Mouse (Mus musculus) lung, embryonic 14.5 days (tissue): ENCODE data around the gene Papss2. TPM values are rescaled to one million over a fixed set of nuclear protein-coding genes. Genes with fewer than 3 reads are reported as not detected.

ENCODE experiments used
- ATAC-seq: fragments of 200-750 bp; cut with Nextera tagmentation; 2 replicates; pipeline ENCODE4 v1.8.0; 2017; ENCODE audit warnings: mild to moderate bottlenecking, moderate TSS enrichment, moderate library complexity; ENCODE audit not compliant: insufficient read depth
- DNase-seq: peaks from one replicate; pipeline ENCODE4 v3.0.0-alpha.2; 2015
- H3K27ac ChIP-seq: fragments of 300-500 bp; sonication (generic); 2 replicates; pipeline ENCODE4 v1.5.1; 2014; ENCODE audit warnings: low read depth, mild to moderate bottlenecking, moderate library complexity
- H3K27me3 ChIP-seq: fragments of 300-500 bp; sonication (generic); 2 replicates; pipeline ENCODE4 v1.6.1; 2014; ENCODE audit warnings: low read length, control low read depth; ENCODE audit not compliant: insufficient read depth
- H3K36me3 ChIP-seq: fragments of 300-500 bp; sonication (generic); 2 replicates; pipeline ENCODE4 v1.6.1; 2014; ENCODE audit warnings: control low read depth; ENCODE audit not compliant: insufficient read depth
- H3K4me1 ChIP-seq: fragments of 300-500 bp; sonication (generic); 2 replicates; pipeline ENCODE4 v1.6.1; 2014; ENCODE audit warnings: antibody characterized with exemption, control low read depth; ENCODE audit not compliant: insufficient read depth
- H3K4me2 ChIP-seq: fragments of 300-500 bp; sonication (generic); 2 replicates; pipeline ENCODE4 v1.6.1; 2014; ENCODE audit warnings: mild to moderate bottlenecking
- H3K4me3 ChIP-seq: fragments of 300-500 bp; sonication (generic); 2 replicates; pipeline ENCODE4 v1.5.1; 2014; ENCODE audit warnings: low read depth, low read length
- H3K9ac ChIP-seq: fragments of 300-500 bp; sonication (generic); 2 replicates; pipeline ENCODE4 v1.6.1; 2014
- H3K9me3 ChIP-seq: fragments of 300-500 bp; sonication (generic); 2 replicates; pipeline ENCODE4 v1.6.1; 2016; ENCODE audit warnings: low read depth, low read length, control low read depth
- CTCF ChIP-seq: IDR thresholded peaks from 2 replicates; pipeline ENCODE4 v1.5.1; 2016; ENCODE audit warnings: antibody characterized with exemption, low read depth
- WGBS: fragments of 180-500 bp; shearing (Covaris S2); extraction: QIAGEN DNeasy Blood & Tissue Kit; methylation state at CpG from one replicate; pipeline ENCODE4 v1.1.7; 2014; 5-methylcytosine and 5-hydroxymethylcytosine counted together
- polyA plus RNA-seq: library from polyadenylated mRNA; unstranded; fragments of >200 nt; fragmentation: Nextera tagmentation; extraction: Ambion mirVana; gene quantifications from 2 replicates; pipeline ENCODE4 v1.2.1, GENCODE M21; 2014

Gene Papss2
- polyA plus RNA-seq, 1 experiment from 2014 or later: 3.4 TPM

GRCm38 (mm10) chr19:32620859-32621445, 25.4 kb downstream of the Papss2 start:
- Histone ChIP-seq H3K4me1 (no peaks in the 10 kb centered on the region), H3K27ac (no peak overlapping the region), H3K9me3 (no peaks in the 10 kb centered on the region), H3K4me3 (no peak overlapping the region), H3K36me3 (no peaks in the 10 kb centered on the region), H3K27me3 (no peaks in the 10 kb centered on the region), H3K4me2 (no peak overlapping the region), H3K9ac (no peak overlapping the region)
- no peak for DNase-seq
- 73% methylated on average over 15 of the region's 15 CpGs for WGBS
- no peak for ATAC-seq
- TF ChIP-seq CTCF: no peak

- Histone ChIP-seq H3K9me3 (no peaks in the 10 kb centered on the region), H3K4me1 (no peaks in the 10 kb centered on the region), H3K27ac (no peak overlapping the region), H3K9ac (no peak overlapping the region), H3K4me3 (no peak overlapping the region), H3K4me2 (no peak overlapping the region), H3K27me3 (no peaks in the 10 kb centered on the region), H3K36me3 (no peaks in the 10 kb centered on the region)
- ATAC-seq (no peak), DNase-seq (no peak)
- WGBS: 44% methylated on average over 3 of the region's 3 CpGs
- TF ChIP-seq CTCF: no peak
These were observed 26.6 kb downstream of the Papss2 start for GRCm38 (mm10) chr19:32622142-32622541.

- no peak for ATAC-seq
- H3K9me3 ChIP-seq: no peaks in the 10 kb centered on the region
- no peak for TF ChIP-seq CTCF
- H3K4me3 ChIP-seq: no peak overlapping the region
- no peak overlapping the region for H3K4me2 ChIP-seq
- 46% methylated on average over 13 of the region's 13 CpGs for WGBS
- no peaks in the 10 kb centered on the region for H3K27me3 ChIP-seq
- H3K36me3 ChIP-seq: no peaks in the 10 kb centered on the region
- no peak for DNase-seq
- no peaks in the 10 kb centered on the region for H3K4me1 ChIP-seq
- H3K9ac ChIP-seq: no peak overlapping the region
- H3K27ac ChIP-seq: no peak overlapping the region
These were observed 31.3 kb downstream of the Papss2 start for GRCm38 (mm10) chr19:32626768-32627331.

GRCm38 (mm10) chr19:32627631-32628030, 32.0 kb downstream of the Papss2 start:
- 58% methylated on average over 4 of the region's 4 CpGs for WGBS
- no peak overlapping the region for H3K27ac ChIP-seq
- TF ChIP-seq CTCF: no peak
- H3K4me1 ChIP-seq: no peaks in the 10 kb centered on the region
- H3K27me3 ChIP-seq: no peaks in the 10 kb centered on the region
- H3K9me3 ChIP-seq: no peaks in the 10 kb centered on the region
- H3K9ac ChIP-seq: no peak overlapping the region
- no peaks in the 10 kb centered on the region for H3K36me3 ChIP-seq
- H3K4me2 ChIP-seq: no peak overlapping the region
- no peak for ATAC-seq
- DNase-seq: no peak
- H3K4me3 ChIP-seq: no peak overlapping the region

- Histone ChIP-seq H3K27ac (no peak overlapping the region), H3K4me2 (no peak overlapping the region), H3K27me3 (no peaks in the 10 kb centered on the region), H3K4me1 (no peaks in the 10 kb centered on the region), H3K4me3 (no peak overlapping the region), H3K9ac (no peak overlapping the region), H3K36me3 (no peaks in the 10 kb centered on the region), H3K9me3 (no peaks in the 10 kb centered on the region)
- TF ChIP-seq CTCF: no peak
- WGBS: 67% methylated on average over 7 of the region's 7 CpGs
- DNase-seq (no peak), ATAC-seq (no peak)
These were observed 33.1 kb downstream of the Papss2 start for GRCm38 (mm10) chr19:32628572-32629132.

- Histone ChIP-seq H3K4me3 (no peak overlapping the region), H3K36me3 (no peaks in the 10 kb centered on the region), H3K27ac (no peak overlapping the region), H3K4me2 (no peak overlapping the region), H3K27me3 (no peaks in the 10 kb centered on the region), H3K4me1 (no peaks in the 10 kb centered on the region), H3K9ac (no peak overlapping the region), H3K9me3 (no peaks in the 10 kb centered on the region)
- WGBS: 65% methylated on average over 8 of the region's 8 CpGs
- DNase-seq (no peak), ATAC-seq (no peak)
- TF ChIP-seq CTCF: no peak
These were observed 39.3 kb downstream of the Papss2 start for GRCm38 (mm10) chr19:32634916-32635315.

- Histone ChIP-seq H3K27ac (no peak overlapping the region), H3K4me1 (no peaks in the 10 kb centered on the region), H3K27me3 (no peaks in the 10 kb centered on the region), H3K9ac (no peak overlapping the region), H3K4me2 (no peak overlapping the region), H3K36me3 (no peaks in the 10 kb centered on the region), H3K4me3 (no peak overlapping the region), H3K9me3 (no peaks in the 10 kb centered on the region)
- DNase-seq (no peak), ATAC-seq (no peak)
- 56% methylated on average over 16 of the region's 16 CpGs for WGBS
- TF ChIP-seq CTCF: no peak
These were observed 42.0 kb downstream of the Papss2 start for GRCm38 (mm10) chr19:32637357-32638275.
